Mouse (Mus musculus): ENCODE data around the gene Fam181b.

The Fam181b gene

DNA sequence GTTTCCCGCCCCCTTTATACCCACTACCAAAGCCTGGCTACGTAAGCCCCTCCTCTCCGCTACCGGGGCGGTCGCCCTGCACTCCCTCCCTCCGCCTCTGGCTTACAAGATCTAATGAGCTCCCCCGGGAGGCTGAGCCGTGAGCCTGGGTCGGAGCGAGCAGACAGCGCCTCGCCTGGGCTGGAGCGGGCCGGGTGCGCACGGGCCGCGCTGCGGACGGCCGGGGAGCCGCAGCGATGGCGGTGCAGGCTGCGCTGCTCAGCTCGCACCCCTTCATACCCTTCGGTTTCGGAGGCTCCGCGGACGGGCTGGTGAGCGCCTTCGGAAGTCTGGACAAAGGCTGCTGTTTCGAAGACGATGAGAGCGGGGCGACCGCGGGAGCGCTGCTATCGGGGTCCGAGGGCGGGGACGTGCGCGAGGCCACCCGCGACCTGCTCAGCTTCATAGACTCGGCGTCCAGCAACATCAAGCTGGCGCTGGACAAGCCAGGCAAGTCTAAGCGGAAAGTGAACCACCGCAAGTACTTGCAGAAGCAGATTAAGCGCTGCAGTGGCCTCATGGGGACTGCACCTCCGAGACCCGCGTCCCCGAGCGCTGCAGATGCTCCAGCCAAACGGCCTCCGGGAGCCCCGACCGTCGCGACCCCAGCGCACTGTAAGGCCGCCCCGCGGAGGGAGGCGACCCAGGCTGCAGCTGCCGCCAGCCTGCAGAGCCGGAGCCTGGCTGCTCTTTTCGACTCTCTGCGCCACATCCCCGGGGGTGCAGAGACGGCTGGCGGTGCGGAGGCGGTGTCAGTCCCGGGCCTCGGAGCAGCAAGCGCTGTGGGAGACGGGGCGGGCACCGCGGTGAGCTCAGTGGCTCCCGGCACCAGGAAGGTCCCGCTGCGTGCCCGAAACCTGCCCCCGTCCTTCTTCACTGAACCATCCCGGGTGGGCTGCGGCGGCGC lies at the start of gene Fam181b:
TSS of gene Fam181b (plus strand) at position 81 of the 946 bp plus-strand sequence.
- DNase-seq (ENCODE audit: low spot score in 2 of 2), result peak; percentile 62 to 80

DNA sequence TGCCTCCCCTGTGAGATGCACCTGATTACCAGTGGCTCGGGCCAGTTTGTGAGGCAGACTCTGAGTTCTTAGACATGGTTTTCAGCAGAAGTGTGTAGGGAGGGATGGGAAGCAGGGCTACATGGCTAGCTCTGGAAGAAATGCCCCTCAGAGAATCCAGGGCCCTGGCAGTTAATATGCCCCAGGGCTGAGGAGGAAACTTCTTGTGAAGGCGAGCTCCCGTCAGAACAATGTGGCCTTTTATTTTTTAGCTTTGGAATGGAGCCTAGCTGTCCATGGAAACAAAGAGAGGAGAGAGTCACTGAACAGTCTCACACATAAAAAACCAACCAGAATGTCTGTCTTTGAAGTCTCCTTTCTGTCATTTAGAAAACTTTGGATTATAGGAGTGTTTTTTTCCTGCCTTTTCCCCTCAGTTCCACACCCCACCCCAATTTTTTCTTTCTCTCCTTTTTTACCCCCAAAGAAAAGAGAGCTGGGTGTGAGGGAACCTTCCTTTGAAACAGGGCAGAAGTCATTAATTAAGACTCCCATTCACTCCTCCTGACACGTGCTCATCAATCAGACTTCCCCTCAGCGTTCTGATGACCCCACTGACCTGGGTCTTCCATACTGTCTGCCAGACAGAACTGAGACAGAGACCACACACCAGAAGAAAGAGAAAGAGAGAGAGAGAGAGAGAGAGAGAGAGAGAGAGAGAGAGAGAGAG lies 41.7 kb upstream of the Fam181b start:
- no peak for DNase-seq (ENCODE audit: low spot score in 2 of 2)

DNA sequence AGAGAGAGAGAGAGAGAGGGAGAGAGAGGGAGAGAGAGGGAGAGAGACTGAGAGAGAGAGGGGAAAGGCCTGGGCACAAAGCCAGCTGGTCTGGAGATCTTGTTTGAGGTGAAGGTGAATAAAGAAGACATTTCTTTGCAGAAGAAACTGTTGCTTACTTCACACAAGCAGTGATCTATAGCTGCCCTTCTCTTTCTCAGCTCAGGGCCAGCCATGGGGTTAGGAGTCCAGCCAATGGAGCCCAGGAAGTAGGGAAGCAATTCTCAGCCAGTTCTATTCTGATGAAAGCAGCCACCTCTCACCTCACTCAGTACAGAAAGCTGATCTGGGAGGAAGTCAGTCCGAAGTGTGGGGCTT lies 41.2 kb upstream of the Fam181b start:
- no peak for DNase-seq (ENCODE audit: low spot score in 2 of 2)

DNA sequence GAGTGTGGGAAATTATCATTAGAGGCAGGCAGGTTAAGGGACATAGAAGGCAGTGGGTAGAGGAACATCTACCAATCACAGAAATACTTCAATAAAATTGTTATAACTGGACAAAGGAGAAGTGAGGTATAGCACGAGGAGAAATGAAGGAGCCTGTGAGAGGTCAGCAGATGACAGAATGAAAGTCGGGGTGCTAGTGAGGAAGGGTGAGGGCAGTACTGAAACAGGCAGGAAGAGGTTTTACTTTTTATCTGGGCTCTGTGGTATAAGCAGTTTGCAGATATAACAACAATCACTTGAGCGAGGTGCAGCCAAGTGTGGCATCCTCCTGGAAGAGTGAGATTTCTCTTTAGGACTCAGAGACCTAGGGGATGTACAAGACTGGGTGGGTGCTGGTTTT lies 40.1 kb upstream of the Fam181b start:
- DNase-seq (ENCODE audit: low spot score in 2 of 2), result no peak

DNA sequence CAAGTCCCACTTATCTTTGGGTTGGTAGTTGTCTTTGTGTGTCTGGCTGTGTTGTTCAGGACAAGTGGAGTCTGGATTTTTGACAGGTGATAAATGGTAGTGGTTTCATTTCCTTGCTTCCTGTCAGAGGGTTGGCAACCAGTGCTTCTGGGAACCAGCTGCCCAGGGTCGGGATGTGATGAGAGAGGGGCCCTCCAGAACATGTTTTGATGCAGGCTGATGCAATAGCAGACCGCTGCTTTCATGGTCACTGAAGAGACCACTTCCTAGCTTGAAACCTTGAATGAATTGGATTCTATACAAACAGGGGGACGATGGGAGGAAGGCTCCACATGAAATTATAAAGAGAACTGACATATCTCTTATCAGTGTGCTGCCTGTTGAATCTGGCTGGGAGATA lies 35.3 kb upstream of the Fam181b start:
- no peak for DNase-seq (ENCODE audit: low spot score in 2 of 2)

DNA sequence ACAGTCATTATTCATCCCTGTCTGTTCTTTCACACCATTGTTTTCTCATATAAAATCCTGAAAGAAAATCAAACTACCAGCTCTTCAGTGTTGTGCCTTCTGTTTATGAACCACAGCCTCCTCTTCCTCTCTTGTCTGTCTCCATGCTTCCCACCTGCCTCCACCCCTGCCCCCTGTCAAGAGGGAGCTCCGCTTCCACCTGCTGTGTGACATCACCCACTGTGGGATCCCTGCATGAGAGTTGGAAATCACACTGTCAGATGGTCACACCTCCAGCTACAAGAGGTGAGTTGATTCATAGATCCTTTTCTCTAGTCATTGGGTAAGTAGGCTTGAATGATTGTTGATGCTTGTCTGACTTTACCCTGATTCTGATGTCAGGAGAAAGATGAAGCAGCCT lies 34.9 kb upstream of the Fam181b start:
- DNase-seq (ENCODE audit: low spot score in 2 of 2), result no peak

DNA sequence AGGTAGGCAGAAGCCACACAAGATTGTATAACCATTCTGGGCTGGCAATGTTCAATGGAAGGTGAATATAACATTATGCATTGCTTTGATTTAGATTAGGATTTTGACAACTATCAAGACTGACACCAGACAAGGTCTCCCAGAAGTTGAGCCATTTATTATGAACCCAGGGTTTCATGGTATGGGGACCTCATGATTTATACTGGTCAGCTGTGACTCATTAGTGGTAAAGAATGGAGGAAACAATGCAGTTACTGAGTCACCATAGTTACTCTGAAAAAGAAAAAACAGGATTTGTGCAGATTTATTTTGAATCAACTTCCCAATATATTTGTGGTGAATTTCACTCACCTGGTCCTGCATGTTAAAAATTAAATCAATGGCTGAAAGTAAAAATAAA lies 18.8 kb upstream of the Fam181b start:
- no peak for DNase-seq (ENCODE audit: low spot score in 2 of 2)

DNA sequence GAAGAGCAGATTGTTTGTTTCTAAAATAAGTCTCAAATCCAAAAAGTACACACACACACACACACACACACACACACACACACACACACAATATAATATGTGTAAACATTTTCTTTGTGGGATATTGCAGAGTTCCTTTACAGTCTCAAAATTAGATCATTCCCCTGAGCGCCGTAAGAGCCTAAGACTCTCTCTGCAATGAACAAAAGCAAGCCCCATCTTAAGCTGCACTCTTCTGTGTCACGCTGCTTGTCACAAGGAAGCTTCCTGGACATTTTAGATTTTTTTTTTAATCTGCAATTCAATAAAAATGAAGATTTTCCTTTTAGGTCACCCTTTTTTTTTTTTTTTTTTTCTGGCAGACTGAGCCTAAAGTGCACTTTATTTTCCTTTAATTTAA lies 17.9 kb upstream of the Fam181b start:
- no peak for DNase-seq (ENCODE audit: low spot score in 2 of 2)

DNA sequence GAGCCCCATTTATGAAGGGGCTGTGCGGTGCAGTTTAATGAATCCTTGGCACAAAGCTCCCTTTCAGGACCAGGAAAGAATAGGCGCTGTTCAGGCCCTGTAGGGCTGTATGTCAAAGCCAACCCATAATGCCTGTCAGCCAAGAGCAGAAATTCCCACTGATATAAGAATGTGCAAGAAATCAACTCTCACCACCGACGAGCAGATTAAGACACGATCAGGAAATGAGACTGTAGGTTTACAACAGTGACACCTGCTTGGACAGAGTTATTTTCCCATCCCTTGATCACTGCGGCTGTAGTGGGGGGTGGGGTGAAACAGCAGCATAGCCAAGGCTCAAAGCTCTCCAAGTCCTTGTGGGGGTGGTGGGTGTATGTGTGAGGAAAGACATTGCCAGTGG lies 17.5 kb upstream of the Fam181b start:
- DNase-seq (ENCODE audit: low spot score in 2 of 2), result no peak

DNA sequence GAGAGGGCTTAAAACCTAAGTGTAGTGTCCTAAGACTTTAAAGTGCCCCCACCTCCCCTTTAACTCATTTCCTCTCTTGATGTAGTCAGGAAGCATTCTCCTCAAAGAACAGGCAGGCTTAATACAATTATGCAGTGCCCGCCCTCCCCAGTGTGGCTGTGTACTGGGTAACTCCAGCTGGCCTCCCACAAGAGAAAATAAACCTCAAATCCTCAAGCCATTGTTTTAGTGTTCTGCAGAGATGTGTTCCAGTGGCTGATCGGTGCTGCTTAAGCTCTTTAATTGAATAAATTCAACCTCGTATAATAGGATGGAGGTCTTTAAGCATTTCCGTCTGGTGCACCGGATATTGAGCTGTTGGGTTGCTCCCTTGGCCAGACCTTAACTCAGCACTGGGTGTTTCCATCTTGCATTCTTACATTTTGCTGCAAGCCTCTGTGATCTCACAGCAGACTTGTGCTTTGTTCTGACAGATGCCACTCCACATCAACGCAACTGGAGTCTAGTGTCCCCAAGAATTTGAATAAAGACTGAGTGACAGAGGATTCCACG lies 12.1 kb upstream of the Fam181b start:
- DNase-seq (ENCODE audit: low spot score in 2 of 2), result no peak

DNA sequence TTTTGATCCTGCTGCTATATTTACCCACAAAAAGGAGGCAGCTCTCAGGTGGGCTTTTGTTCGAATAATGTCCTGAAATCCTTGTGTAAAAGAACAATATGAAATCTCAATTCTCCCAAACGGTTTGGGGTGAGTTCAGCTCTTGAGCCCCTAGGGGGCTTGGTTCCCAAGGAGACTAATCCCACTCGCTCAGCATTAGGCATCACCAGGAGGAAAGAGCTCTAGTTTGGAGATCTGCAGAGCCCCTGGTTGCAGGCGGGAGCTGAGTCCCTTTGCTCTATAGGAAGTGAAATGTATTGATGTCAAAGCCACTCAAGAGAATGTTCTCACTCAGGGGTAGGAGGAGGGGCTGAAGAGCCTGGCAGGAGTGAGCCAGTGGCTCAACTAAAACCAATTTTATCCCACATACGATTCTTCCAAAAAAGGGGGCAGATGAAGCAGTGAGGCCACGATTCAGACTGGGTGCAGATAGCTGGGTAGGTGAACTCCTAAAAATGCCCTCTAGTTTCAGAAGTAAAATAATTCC lies 3.2 kb upstream of the Fam181b start:
- DNase-seq (ENCODE audit: low spot score in 2 of 2), result no peak

DNA sequence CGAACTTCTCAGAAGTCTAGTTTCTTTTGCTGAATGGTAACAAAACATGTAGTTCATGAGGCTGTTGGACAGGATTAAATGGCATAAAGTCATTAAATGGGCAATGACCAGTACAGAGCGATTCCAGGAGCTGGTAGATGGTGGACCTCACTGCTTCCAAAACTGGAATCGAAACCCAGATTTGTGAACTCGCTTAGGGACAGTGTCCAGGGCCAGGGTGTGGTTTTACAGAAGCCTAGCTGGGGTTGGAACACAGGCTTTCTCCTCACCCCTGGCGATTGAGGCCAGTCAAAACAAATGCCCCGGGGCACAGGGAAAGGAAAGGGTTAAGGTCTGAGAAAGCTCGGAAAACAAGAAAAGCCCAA lies 263 bp upstream of the Fam181b start:
- no peak for DNase-seq (ENCODE audit: low spot score in 2 of 2)

DNA sequence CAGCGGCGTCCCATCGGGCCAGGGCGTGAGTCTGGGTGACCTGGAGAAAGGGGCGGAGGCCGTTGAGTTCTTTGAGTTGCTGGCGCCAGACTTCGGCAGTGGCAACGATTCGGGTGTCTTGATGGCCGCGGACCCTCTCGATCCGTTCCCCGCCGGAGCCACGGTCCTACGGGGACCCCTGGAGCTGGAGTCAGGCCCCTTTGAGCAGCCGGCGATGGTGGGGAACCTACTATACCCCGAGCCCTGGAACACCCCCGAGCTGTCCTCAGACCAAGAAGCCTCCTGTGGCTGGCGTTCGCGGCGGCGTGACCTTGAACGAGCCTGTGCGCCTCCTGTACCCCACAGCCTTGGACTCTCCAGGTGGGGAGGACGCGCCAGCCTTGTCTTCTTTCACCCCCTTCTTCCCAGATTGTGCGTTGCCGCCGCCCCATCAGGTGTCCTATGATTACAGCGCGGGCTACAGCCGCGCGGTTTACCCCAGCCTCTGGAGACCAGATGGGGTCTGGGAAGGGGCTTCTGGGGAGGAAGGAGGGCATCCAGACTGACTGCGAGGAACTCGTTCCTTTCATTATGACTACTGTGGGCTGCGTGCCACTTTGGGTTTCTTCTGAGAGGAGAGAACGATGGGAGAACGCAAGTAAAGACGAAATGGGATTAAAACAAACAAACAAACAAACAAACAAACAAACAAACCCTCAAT lies 1.2 kb downstream of the Fam181b start:
- no peak for DNase-seq (ENCODE audit: low spot score in 2 of 2)

DNA sequence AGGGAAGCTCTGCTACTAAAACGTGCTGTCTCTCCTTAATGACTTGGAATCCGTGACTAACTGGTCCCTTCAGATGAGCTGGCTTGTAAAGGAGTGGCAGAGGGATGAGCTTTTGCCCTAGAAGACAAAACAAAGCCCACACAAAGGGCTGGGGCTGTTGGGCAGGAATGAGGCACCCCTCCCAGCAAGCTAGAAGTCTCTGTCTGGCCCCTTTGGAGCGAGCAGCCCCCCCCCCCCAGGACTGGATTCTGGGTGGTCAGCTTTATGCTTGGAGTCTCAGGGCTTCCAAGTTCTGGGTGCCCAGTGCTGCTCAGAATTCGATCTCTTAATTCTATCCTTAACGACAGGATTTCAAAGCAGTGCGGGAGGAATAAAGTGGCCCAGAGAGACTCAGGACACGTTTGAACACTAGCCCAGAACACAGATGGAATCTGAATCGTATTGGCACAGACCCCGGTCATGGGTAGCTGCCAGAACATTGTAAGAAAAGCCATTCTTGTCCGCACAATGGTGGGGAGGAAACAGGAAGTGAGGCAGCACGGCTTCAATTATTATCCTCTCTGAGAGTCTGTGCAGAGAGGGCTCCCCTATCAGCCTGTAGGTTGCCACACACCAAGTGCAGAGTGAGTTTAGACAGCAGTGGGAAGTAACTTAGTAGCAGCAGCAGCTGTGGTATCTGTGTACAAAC lies 13.8 kb downstream of the Fam181b start:
- peak; percentile 57 to 94 for DNase-seq (ENCODE audit: low spot score in 2 of 2)

DNA sequence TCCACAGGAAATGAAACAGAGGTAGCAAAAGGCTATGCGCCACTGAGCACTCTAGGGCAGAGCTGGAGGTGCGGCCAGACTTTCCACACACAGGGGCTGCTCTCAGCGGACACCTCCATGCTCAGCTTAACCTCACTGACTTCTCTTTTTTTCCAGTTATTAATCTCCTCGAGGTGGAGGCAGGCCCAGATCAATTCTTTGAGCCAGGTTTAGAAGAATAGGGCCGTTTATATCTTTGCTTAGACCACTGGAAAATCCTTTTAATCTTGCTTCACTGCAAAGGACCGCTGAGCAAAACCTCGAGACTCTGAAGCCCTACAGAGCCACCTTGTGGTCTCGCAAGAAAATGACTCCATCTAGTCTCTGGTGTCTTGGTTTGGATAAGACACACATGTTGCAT lies 15.8 kb downstream of the Fam181b start:
- peak; percentile 34 to 57 for DNase-seq (ENCODE audit: low spot score in 2 of 2)

DNA sequence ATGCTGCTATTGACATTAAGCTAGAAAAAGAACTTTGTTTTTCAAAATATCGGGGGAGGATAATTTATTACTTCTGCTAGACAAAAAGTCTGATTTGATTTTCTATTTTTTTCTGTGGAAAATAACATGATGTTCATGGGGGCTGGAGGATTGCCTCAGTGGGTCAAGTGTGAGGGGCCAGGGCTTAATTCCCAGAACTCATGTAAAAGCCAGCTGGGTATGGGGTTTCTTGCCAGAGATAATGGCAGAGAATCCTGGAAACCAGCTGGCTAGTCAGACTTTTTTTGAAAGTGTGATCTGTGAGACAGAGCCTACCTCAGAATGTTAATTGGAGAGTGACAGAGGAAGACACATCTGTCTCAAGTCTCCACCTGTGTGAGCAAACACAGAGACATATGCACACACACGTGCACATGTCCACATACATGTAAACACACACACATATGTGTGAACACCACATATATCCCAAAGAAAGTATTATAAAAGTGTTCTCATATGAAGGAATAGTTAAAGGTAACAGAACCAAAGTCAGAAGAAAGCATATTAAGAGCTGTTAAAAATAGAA lies 25.2 kb downstream of the Fam181b start:
- no peak for DNase-seq (ENCODE audit: low spot score in 2 of 2)

DNA sequence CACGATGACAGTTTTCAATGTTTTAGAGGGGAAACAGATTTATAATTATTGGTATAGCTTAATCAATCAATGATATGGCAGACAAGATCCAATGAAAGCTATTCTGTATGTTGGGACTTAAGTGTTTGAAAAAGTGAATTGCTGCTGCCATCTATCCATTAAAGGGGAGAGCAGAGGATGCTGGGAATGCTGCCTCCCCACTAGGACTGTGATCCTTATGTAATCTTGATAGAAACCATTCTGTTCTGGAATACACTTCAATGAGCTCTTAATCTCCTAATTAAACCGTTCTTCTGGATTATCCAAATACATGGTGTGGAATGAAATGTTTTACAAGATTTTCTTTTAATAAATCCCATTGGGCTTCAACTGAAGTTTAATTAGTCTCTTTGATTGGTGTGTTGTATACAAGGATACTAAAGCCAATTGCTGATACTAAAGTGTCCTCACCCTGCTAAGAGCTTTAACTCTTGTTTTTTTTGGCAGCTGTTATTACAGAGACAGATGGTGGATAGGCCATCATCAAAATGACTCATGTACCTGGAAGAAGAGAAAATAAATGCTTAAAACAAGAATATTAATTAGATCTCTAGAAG lies 30.8 kb downstream of the Fam181b start:
- no peak for DNase-seq (ENCODE audit: low spot score in 2 of 2)

DNA sequence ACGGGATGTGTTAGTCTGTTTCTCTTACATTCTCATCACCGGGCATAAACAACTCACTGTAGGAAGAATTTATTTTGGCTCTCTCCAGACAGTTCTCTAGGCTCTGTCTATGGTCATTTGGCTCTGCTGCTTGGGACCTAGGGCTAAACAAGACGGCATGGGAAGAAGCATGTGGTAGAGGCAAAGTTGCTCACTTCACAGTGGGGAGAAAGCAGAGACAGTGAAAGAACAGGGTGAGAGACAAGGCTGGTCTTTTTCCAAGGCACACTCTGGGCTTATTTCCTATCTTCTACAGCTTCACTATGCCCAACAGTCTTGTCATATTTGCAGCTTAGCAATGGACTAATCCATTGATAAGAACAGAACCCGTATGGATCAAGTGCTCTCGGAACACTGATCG lies 31.4 kb downstream of the Fam181b start:
- no peak for DNase-seq (ENCODE audit: low spot score in 2 of 2)

DNA sequence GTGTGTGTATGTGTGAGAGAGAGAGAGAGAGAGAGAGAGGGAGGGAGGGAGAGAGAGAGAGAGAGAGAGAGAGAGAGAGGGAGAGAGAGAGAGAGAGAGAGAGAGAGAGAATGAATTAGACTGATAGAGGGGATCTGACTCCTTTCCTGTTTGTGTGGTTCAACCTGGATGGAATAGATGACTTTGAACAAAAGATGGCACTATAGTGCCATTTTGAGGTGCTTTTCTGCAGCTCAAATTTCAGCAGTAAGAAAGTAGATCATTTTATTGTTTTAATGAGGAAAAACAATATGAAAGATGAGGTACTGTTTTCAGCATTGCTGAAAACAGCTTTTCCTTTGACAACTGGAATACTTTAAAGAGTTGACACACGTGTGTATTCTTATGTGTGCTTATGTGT lies 37.9 kb downstream of the Fam181b start:
- DNase-seq (ENCODE audit: low spot score in 2 of 2), result no peak

DNA sequence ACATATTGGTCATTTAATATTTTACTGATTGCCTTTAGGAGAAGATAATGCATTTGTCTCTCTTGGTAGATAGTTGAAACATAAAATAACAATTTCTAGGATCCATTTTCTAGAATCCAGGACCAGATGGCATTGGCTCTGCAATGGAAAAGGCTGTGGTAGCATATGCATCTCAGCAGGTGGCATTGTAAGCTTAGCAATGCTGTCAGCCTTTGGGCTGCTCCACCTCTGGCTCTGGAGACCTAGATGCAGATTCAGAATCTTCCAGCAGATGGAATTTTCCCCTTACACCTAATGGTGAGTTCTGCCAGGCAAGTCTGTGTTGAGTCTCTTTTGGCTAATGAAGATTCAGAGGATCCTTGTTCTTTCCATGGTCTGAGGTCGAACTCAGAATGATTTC lies 44.3 kb downstream of the Fam181b start:
- DNase-seq (ENCODE audit: low spot score in 2 of 2), result no peak

All from cerebellum, postnatal 4 days (tissue).